Mouse (Mus musculus) brain, embryonic 18.5 days (tissue): ENCODE data around the gene Afg1l.

ENCODE experiments used
- DNase-seq: peaks from one replicate; pipeline ENCODE4 v3.0.0-alpha.2; 2012; ENCODE audit warnings: low read depth, low spot score

Afg1l gene

DNA sequence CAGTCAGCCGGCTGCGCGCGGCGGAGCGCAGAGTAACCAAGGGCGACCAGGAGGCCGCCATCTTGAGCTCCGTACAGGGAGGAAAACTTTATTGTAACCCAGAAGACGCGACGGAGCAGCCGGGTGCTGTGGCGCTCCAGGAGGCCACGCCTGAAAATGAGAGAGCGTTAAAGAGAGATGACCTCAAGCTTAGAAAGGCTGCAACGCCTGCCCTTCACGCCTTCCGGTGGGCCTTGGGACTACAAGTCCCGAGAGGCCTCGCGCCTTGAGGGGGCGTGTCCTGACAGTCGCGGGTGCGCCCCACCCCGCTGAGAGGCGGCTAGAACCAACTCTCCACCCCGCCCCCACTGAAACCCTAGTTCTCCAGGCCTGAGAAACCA lies at the start of gene Afg1l:
Gene Afg1l, minus strand, starts transcription at position 225 of the 380 bp plus-strand sequence.
- peak; percentile 85 for DNase-seq

DNA sequence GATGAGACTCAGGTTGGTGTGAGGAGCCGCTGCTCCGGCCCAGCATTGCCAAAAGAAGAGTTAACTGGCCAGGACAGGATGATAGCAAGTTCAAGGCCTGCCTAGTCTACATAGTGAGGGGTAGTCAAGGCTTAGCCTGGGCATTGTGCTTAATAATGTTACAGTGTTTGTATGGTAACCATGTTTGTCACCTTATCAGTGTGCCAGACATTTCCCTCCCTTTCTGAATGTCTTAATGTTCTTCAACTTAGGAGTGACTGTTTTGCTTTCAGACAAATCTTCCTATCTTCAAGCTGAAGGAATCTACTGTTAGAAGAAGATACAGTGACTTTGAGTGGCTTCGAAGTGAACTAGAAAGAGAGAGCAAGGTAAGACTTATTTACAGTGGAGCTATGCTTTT lies 47.3 kb upstream of the Afg1l start:
- DNase-seq, result no peak

DNA sequence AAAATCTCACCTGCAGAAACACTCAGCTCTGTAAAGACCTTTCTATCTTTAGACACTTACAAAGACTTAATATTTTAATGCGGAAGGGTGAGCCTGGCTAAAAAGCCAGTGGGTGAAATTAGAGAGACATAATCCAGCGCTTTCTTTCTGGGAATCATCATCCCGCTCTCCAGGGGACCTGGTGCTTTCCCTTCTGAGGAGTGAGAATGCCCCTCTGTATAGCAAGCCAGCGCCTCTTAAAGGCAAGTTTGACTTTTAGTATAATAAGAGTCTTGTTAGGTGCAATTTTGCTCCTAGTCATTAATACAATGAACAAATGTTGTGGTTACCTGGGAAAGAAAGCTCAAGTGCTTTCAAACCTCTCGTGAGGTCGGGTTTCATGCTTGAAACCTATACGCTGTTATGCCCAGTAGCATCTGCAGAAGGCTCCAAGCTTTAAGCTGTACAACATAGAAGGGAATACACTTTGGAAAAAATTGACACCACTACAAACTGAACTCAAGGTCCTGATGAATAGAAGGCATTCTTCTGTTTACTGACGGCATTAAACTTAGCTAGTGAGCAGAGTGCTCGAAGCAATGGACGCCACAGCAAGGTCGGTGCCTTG lies 45.3 kb upstream of the Afg1l start:
- no peak for DNase-seq

GRCm38 (mm10) chr10:42522912-42523311 lies 44.5 kb upstream of the Afg1l start:
- no peak for DNase-seq

DNA sequence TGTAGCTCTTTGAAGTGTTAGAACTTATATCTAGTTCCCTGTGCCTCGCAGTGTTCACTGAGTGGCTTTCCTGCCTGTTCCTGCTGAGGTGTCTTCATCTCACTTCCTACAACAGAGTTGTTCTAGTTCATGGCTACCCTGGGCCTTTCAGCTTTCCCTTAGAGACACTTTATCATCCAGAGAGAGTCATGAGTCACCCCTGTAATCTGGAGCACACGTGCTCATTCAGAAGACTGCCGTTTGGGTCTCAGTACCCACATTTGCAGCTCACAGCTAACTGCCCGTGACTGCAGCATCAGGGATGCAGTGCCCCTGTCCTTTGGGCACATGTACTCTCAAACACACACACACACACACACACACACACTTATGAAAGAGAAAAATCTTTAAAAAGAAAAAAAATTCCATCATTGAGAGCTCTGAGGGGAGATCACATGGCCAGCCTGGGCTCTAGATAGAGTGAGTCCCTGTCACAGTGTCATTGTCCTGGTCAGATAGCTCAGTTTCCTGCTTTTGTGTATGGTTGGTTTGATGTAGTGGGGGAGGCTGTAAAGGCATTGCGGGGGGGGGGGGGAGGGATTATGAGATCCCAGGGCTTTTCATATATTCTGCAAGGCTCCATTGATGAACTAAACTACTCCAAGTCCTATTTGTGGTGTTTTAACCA lies 43.1 kb upstream of the Afg1l start:
- DNase-seq, result no peak

DNA sequence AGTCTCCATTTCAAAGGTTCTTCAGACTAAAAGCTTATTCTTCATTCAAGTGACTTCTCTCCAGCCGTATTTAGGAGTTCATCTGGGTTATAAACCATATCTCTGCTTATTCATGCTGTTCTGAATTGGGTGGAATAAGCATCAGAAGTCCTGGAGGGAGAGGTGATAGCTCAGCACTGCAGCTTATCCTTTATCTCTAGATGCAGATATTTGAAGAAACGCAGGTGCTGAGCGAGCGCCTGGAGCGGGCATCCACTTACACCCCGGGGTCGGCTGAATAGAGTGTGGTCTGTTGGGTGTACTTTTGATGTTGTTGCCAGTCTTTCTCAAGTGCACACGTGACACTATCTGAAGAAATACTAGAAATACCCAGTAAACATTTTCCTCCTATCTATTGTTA lies 40.0 kb upstream of the Afg1l start:
- DNase-seq, result no peak

DNA sequence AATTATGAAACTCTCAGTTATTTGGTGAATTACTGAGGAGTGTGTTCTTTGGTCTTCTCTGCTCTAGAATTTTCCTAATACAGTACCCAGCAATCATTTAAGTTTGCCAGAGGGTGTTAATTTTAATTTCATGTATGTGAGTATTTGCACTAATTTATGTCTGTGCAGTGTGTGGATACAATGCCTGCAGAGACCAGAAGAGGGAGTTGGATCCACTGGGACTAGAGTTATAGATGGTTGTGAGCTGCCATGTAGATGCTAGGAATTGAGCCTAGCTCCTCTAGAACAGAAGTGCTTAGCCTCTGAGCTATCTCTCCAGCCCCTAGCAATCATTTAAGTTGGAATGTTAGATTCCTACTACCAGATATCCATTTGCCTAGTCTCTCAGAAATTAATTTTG lies 35.8 kb upstream of the Afg1l start:
- no peak for DNase-seq

GRCm38 (mm10) chr10:42511184-42512135 lies 33.1 kb upstream of the Afg1l start:
- DNase-seq, result no peak

DNA sequence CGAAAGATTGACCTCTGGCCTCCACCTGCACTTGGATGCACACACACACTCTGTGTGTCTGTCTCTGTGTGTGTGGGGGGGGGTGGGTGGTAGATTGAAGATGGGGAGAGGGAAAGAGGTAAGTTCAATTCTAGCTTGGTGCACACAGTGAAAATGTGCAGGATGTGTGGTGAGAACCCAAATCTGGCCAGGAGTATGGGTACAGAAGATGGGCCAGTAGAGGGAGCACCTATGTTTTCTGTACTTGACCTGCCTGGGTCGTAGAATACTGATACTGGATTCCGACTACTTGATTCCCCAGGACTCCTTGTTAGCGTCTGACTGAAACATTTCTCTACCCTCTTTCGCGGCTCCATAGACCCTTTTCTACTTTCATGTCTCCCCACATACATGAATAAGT lies 31.8 kb upstream of the Afg1l start:
- no peak for DNase-seq

DNA sequence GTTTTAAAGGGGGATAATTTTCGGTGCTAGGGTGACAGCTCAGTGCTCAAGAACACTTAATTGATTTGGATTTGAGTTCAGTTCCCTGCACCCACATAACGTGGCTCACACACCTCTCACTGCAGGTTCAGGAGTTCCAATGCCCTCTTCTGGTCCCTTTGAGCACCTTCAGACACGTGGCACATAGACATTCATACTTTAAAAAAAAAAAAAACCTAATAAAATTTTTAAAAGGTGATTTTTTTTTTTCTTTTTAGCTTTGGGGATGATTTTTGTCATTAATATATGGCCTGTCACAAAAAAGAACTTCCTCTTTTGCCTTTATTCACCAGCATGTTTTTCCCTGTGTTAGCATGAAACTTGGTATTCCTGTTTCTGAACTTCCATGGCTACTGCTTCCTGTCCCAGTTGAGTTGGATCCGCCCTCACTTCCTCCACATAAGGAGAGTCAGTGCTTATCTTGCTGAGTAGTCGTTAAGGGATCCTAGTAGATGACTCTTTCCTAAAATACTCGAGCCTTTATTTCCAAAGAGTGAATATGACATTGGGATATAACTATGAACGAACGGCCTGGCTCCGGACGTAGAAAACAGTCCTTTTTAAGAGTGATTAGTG lies 25.8 kb upstream of the Afg1l start:
- no peak for DNase-seq

GRCm38 (mm10) chr10:42502349-42503111 lies 24.2 kb upstream of the Afg1l start:
- peak; percentile 36 for DNase-seq

GRCm38 (mm10) chr10:42501775-42502348 lies 23.5 kb upstream of the Afg1l start, which contains the start of gene Snx3:
TSS of gene Snx3 (plus strand) at chr10:42502030.
- DNase-seq, result peak; percentile 92

GRCm38 (mm10) chr10:42501161-42501560 lies 22.8 kb upstream of the Afg1l start:
- no peak for DNase-seq

GRCm38 (mm10) chr10:42500611-42501010 lies 22.2 kb upstream of the Afg1l start:
- DNase-seq, result no peak

DNA sequence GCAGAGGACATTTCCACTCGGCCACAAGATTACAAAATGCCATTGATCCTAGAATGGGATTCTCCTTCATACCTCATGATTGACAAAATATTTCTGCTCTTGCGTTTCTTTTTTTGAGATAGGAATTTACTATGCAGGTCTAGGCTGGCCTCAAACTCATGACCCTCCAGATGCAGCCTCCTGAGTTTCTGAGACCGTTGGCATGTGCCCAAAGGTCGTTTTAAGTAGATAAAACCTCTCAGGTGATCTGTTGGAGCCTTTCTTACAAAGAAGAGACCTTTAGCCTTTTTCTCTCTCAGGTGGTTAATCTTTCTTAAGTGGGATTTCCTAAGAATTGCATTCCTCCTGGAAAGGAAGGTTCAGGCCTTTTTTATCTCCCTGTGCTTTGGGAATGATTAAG lies 14.6 kb upstream of the Afg1l start:
- no peak for DNase-seq

- DNase-seq, result no peak
Observed at GRCm38 (mm10) chr10:42492027-42492771, 13.8 kb upstream of the Afg1l start.

DNA sequence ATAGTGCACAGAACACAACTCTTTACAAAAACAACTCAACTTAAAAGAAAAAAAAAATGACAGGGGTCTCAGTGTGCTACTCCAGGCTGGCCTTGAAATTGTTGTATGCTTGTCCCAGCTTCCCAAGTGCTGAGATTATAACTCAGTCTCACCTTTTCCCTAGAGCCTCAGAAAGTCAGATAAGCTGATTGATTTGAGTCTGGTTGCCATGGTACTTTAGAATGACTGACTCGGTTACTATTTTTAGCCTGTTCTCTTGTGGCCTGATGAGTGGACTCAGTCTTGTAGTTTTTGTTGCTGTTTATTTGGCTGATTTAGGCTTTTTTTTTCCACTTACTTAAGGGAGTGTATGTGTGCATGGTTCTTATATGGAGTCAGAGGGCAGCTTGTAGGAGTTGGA lies 12.8 kb upstream of the Afg1l start:
- no peak for DNase-seq

GRCm38 (mm10) chr10:42488606-42489296 lies 10.4 kb upstream of the Afg1l start:
- DNase-seq, result no peak

- no peak for DNase-seq
Observed at GRCm38 (mm10) chr10:42480719-42481118, 2.4 kb upstream of the Afg1l start.
